Mouse (Mus musculus) ES-Bruce4 (cell line): ENCODE data around the gene Rbbp8nl.

Experiments
- CTCF ChIP-seq: IDR thresholded peaks from one replicate; pipeline ENCODE4 v1.8.1; 2011; ENCODE audit warnings: low read depth, low read length
- EP300 ChIP-seq: IDR thresholded peaks from 2 replicates; pipeline ENCODE4 v1.6.1; 2011; ENCODE audit warnings: low read depth, low read length; ENCODE audit not compliant: insufficient read depth
- POLR2A ChIP-seq: IDR thresholded peaks from one replicate; pipeline ENCODE4 v1.8.1; 2011; ENCODE audit warnings: low read length; ENCODE audit not compliant: insufficient read depth

GRCm38 (mm10) chr2:180256296-180257000 lies 33.2 kb downstream of the Rbbp8nl start:
- TF ChIP-seq CTCF, result no peak
- TF ChIP-seq POLR2A, result no peak
- TF ChIP-seq EP300, result no peak
